Mouse (Mus musculus) lung, postnatal 0 days (tissue): ENCODE data around the gene Adam15.

Experiments used
- CTCF ChIP-seq: IDR thresholded peaks from 2 replicates; pipeline ENCODE4 v1.5.1; 2016; ENCODE audit warnings: antibody characterized with exemption, mild to moderate bottlenecking
- EP300 ChIP-seq: IDR thresholded peaks from 2 replicates; pipeline ENCODE4 v1.6.1; 2016; ENCODE audit warnings: antibody characterized with exemption, mild to moderate bottlenecking, control low read depth

DNA sequence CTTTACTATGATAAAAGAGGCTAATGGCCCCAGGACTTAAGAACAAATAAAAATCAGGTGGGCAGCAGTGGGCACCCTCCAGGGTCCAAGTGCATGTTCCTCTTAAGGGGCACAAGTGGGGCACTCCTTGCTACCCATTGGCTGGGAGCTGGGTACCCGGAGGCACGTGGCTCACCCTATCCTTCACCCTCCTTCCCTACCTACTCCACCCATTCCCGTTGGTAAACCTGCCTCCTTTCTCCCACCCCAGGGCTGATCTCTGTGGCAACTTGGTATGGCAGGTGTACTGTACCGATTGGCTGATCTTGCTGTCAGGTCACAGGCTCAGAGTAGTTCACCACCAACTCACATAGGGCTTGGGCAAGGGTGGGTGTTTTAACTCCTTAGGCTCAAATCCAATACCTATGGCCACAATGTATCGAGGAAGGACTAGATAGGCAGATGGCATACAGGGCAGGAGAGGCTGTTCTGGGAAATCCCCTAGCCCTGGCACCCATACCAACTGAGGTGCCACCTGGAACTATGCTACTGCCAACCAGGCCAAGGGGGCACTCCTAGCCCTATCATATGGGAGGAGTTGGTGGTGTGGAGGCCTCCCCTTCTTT is 34.0 kb upstream of the Adam15 start:
- TF ChIP-seq EP300 (no peak), CTCF (no peak)
